Comparison of ENCODE assay signal across 22 mouse cellular contexts in genomic region chr13:55002090-55002489, GRCm38 (mm10). TPM values are rescaled to one million over a fixed set of nuclear protein-coding genes. Genes with fewer than 3 reads are reported as not detected.
DNase-seq lines count a peak whose midpoint lies in the region; ATAC-seq lines count a peak whose summit lies in the region.
"Had no signal": no experiment of that assay in that cellular context is flagged by ENCODE, and none has a peak within 500 bp of the region (broad histone marks: within the 10 kb centered on the region; RNA-seq: fewer than 3 reads in every experiment).

No protein-coding gene starts in this region.

- H3K4me3 ChIP-seq in midbrain, embryonic 10.5 days, result no peak overlapping the region
- no peak overlapping the region for H3K4me3 ChIP-seq in midbrain, embryonic 16.5 days (ENCODE audit: low read depth, low read length)
- H3K4me3 ChIP-seq: embryonic facial prominence, embryonic 10.5 days; embryonic facial prominence, embryonic 12.5 days; forebrain, embryonic 13.5 days; forebrain, embryonic 15.5 days had no signal

- H3K27me3 ChIP-seq in midbrain, embryonic 10.5 days (ENCODE audit: low read depth, poor library complexity, severe bottlenecking), result peaks cover 96% of the 10 kb centered on the region
- no peaks in the 10 kb centered on the region for H3K27me3 ChIP-seq in midbrain, embryonic 16.5 days (ENCODE audit: control insufficient read depth, insufficient read depth, low read depth, low read length)
- H3K27me3 ChIP-seq: forebrain, embryonic 13.5 days; forebrain, embryonic 15.5 days had no signal

- peak; percentile 58 for ATAC-seq in frontal cortex, adult (ENCODE audit: low TSS enrichment)
- no peak for ATAC-seq in midbrain, embryonic 16.5 days
- ATAC-seq: activated CD4-positive, CD25-positive, alpha-beta regulatory T cell, adult 4 months; CD4-positive, CD25-positive, alpha-beta regulatory T cell, adult 4 months; forebrain, embryonic 13.5 days; forebrain, embryonic 15.5 days; forebrain, postnatal 0 days; Patski had no signal

- H3K27ac ChIP-seq in midbrain, embryonic 10.5 days (replicated peaks), result 0 out of 2 replicates have a peak overlapping the region, but pooled peaks have one; percentile 55
- no peak overlapping the region for H3K27ac ChIP-seq in midbrain, embryonic 16.5 days (ENCODE audit: low read length)
- H3K27ac ChIP-seq: embryonic facial prominence, embryonic 10.5 days; embryonic facial prominence, embryonic 12.5 days; forebrain, embryonic 13.5 days; forebrain, embryonic 15.5 days had no signal

- peaks cover 11% of the 10 kb centered on the region; the same call in 1 of the 2 replicates for H3K36me3 ChIP-seq in midbrain, embryonic 10.5 days
- peaks cover 24% of the 10 kb centered on the region for H3K36me3 ChIP-seq in midbrain, embryonic 16.5 days (ENCODE audit: control insufficient read depth, insufficient read depth, low read length)
- H3K36me3 ChIP-seq: embryonic facial prominence, embryonic 10.5 days; embryonic facial prominence, embryonic 12.5 days; G1E had no signal

- 88% methylated on average over 10 of the region's 10 CpGs for WGBS in midbrain, embryonic 10.5 days
- WGBS in midbrain, embryonic 16.5 days, result 86% methylated on average over 10 of the region's 10 CpGs

- no peak overlapping the region for H3K4me2 ChIP-seq in midbrain, embryonic 16.5 days (ENCODE audit: low read length)
- H3K4me2 ChIP-seq: embryonic facial prominence, embryonic 12.5 days; forebrain, embryonic 13.5 days; forebrain, embryonic 15.5 days had no signal

- DNase-seq in frontal cortex, postnatal 14 days (ENCODE audit: low spot score in 2 of 2), result no peak
- no peak for DNase-seq in midbrain, embryonic 10.5 days (ENCODE audit: low spot score)
- DNase-seq in brain, adult 2 months (ENCODE audit: low read depth, low spot score), result peak; percentile 77
- DNase-seq in layer of hippocampus, adult 8-10 months (ENCODE audit: low spot score in 2 of 2), result no peak
- DNase-seq: adrenal gland, postnatal 10 days; adrenal gland, postnatal 25 days; B cell, adult 2 months; cerebellum, adult 11-12 months; cerebellum, adult 2 months; cerebellum, adult 9-10 months; cerebellum, postnatal 25 days; forebrain, postnatal 0 days had no signal

- no peaks in the 10 kb centered on the region for H3K9me3 ChIP-seq in midbrain, embryonic 10.5 days (replicated peaks)
- no peaks in the 10 kb centered on the region for H3K9me3 ChIP-seq in midbrain, embryonic 16.5 days (replicated peaks; ENCODE audit: control insufficient read depth, low read length, poor library complexity, severe bottlenecking)
- H3K9me3 ChIP-seq: embryonic facial prominence, embryonic 10.5 days; embryonic facial prominence, embryonic 12.5 days; forebrain, embryonic 13.5 days; forebrain, embryonic 15.5 days; G1E had no signal

- H3K9ac ChIP-seq in midbrain, embryonic 16.5 days (ENCODE audit: low read depth, low read length), result no peak overlapping the region
- H3K9ac ChIP-seq: embryonic facial prominence, embryonic 12.5 days; forebrain, embryonic 13.5 days; forebrain, embryonic 15.5 days; forebrain, postnatal 0 days had no signal

- peaks cover 48% of the 10 kb centered on the region for H3K4me1 ChIP-seq in midbrain, embryonic 10.5 days
- H3K4me1 ChIP-seq in midbrain, embryonic 16.5 days (ENCODE audit: control insufficient read depth, insufficient read depth, low read length), result no peaks in the 10 kb centered on the region; the same call in 1 of the 2 replicates
- H3K4me1 ChIP-seq: embryonic facial prominence, embryonic 12.5 days had no signal

RNA-seq across cellular contexts. Expression of gene Hk3, which starts 19.1 kb away (rescaled TPM):
- 1.1 and 1.4 TPM in 2 replicates for polyA plus RNA-seq in midbrain, embryonic 10.5 days (2016; fragmentation: Nextera tagmentation; extraction: Ambion mirVana)
- polyA plus RNA-seq in midbrain, embryonic 16.5 days (2015; fragmentation: Nextera tagmentation; extraction: Ambion mirVana), result 0.57 and 0.77 TPM in 2 replicates
- 1 to 10 TPM; 1.4 to 4.3 (median 2.5) TPM for total RNA-seq in layer of hippocampus, adult 8-10 months (2022)
- polyA plus RNA-seq: Patski had no signal

RNA-seq across cellular contexts. Expression of gene Unc5a, which starts 52.9 kb away (rescaled TPM):
- 2.8 TPM in 2 replicates for polyA plus RNA-seq in midbrain, embryonic 10.5 days (2016; fragmentation: Nextera tagmentation; extraction: Ambion mirVana)
- polyA plus RNA-seq in midbrain, embryonic 16.5 days (2015; fragmentation: Nextera tagmentation; extraction: Ambion mirVana), result 14.1 and 16.3 TPM in 2 replicates
- total RNA-seq in layer of hippocampus, adult 8-10 months (2022), result 100 to 1,000 TPM; 127 to 154 (median 141) TPM
- total RNA-seq: G1E had no signal
- polyA plus RNA-seq: Patski had no signal
